Mouse (Mus musculus) bone marrow macrophage, adult 2 months (primary cell): ENCODE measurements at regions not wholly inside any gene's neighbourhood (a gene's known extent, or its start where the extent isn't known, plus 50 kb on each side); places are given as distances from the start of the nearest gene placed in this dataset.

Source experiments
- CTCF ChIP-seq: IDR thresholded peaks from 2 replicates; pipeline ENCODE4 v1.5.1; 2012; ENCODE audit warnings: low read depth, mild to moderate bottlenecking, low read length, moderate library complexity
- POLR2A ChIP-seq: IDR thresholded peaks from 2 replicates; pipeline ENCODE4 v1.6.1; 2012; ENCODE audit warnings: mild to moderate bottlenecking, low read depth, low read length, borderline replicate concordance

DNA sequence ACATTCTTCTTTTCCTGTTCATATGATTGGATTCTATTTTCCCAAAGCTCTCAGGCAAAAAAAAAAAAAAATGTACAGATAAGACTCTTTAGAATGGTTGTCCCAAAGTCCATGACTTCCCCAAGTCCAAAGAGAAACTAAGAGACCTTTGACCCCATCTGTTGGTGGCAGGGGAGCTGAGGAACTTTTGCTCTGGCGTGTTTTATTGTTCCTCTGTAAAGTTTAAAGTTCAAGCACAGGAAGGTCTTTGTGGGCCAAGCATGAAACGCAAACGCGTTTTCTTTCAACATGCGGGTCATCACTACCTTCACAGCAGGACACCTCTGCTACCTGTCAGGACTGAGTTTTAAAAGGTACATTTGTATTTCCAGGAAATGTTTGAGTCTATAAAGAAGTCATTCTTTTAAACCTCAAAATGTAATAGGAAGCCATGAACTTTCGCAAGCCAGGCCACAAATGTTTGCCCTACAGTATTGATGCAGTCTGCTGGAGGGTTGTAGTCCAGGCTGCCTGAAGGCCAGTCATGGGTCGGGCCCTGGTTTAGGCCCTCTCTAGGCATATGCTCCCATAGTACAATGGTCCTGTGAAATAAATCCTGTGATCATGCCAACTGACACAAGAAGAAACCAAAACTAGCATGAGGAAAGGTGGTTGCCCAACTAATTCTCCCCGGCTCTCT, 194.7 kb downstream of the Sp3 start:
- no peak for TF ChIP-seq CTCF
- TF ChIP-seq POLR2A = no peak
